Mouse (Mus musculus): ENCODE measurements around the gene Kcns1.
A peak's percentile ranks its signal among the peaks of the same experiment; 100 is the strongest.

- TF ChIP-seq CTCF (IDR thresholded peaks at IDR 0.05; ENCODE audit: borderline replicate concordance, insufficient read depth, low read depth, low read length), result peak; percentile 56
- TF ChIP-seq POLR2A (IDR thresholded peaks at IDR 0.05; ENCODE audit: borderline replicate concordance, insufficient read depth, low read length), result no peak
Measured at GRCm38 (mm10) chr2:164134563-164134962, 36.4 kb downstream of the Kcns1 start.
